Mouse (Mus musculus) embryonic stem cell, embryonic (primary cell): ENCODE data around the gene Krt80.

Source experiments
- CTCF ChIA-PET, 4 experiments: fragments of 300-600 bp in 2 of 4; fragments of 350-600 bp in 2 of 4; sonication (Branson Sonifier 250); formaldehyde crosslinking; loops; one replicate each; lab custom pipeline; 2022; ENCODE audit warnings: inconsistent platforms in 2 of 4; lab: Charles Lee
- POLR2A ChIA-PET, 4 experiments: fragments of 300-600 bp in 2 of 4; fragments of 350-600 bp in 2 of 4; sonication (Branson Sonifier 250); formaldehyde crosslinking; loops; one replicate each; lab custom pipeline; 2022; ENCODE audit warnings: antibody characterized with exemption in 4 of 4, inconsistent platforms in 1 of 4; lab: Charles Lee

Krt80 gene

GRCm38 (mm10) chr15:101366482-101366881, 3.5 kb downstream of the Krt80 start:
- ChIA-PET POLR2A (interaction anchor here in 1 of 4 experiments (0.6 to 3.8 kb wide), 3 partner anchors 16 to 100 kb away, joined by 3 to 14 read pairs (median 5); no protein-coding TSS in a partner anchor), CTCF (interaction anchor here in 1 of 4 experiments (0.6 kb wide), 1 partner anchor 28 kb away, joined by 4 read pairs; no protein-coding TSS in a partner anchor)

GRCm38 (mm10) chr15:101365721-101366120, 4.2 kb downstream of the Krt80 start:
- ChIA-PET POLR2A (interaction anchor here in 2 of 4 experiments (1.1 to 3.8 kb wide), 4 partner anchors 10 to 49 kb away, joined by 3 to 14 read pairs (median 6); no protein-coding TSS in a partner anchor), CTCF (interaction anchor here in 3 of 4 experiments (0.5 to 1.2 kb wide), 3 partner anchors 22 to 134 kb away, joined by 3 to 8 read pairs (median 6); no protein-coding TSS in a partner anchor)

- CTCF ChIA-PET: interaction anchor here in 3 of 4 experiments (0.5 to 3.0 kb wide), 5 partner anchors 14 to 751 kb away, joined by 3 to 8 read pairs (median 6); no protein-coding TSS in a partner anchor
- POLR2A ChIA-PET: interaction anchor here in 2 of 4 experiments (1.1 to 3.8 kb wide), 4 partner anchors 11 to 50 kb away, joined by 3 to 14 read pairs (median 6); no protein-coding TSS in a partner anchor
Measured at GRCm38 (mm10) chr15:101364891-101365671, 4.9 kb downstream of the Krt80 start.

DNA sequence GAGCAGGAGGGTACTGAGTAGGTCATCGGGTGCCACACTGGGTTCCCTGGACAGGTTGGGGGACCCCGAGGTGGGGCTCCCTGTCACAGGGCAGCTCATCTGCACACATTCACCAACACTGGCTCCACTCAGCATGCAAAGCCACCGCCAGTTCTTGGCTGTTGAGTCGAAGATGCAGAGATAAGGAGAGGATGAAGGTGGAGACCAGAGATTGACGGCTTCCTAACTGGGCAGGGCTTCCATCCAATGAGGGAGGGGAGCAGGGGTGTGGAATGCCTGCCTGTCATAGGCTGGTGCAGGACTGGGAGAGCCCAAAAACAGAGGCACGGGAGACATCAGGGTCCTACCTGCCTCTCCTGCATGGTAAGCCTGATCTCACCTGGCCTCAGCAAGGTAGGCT, 5.5 kb downstream of the Krt80 start:
- CTCF ChIA-PET: interaction anchor here in 2 of 4 experiments (1.2 to 3.0 kb wide), 2 partner anchors 13 to 89 kb away, joined by 3 to 6 read pairs; no protein-coding TSS in a partner anchor
- POLR2A ChIA-PET: interaction anchor here in 2 of 4 experiments (1.1 to 3.8 kb wide), 3 partner anchors 11 to 32 kb away, joined by 3 to 14 read pairs (median 7); no protein-coding TSS in a partner anchor

DNA sequence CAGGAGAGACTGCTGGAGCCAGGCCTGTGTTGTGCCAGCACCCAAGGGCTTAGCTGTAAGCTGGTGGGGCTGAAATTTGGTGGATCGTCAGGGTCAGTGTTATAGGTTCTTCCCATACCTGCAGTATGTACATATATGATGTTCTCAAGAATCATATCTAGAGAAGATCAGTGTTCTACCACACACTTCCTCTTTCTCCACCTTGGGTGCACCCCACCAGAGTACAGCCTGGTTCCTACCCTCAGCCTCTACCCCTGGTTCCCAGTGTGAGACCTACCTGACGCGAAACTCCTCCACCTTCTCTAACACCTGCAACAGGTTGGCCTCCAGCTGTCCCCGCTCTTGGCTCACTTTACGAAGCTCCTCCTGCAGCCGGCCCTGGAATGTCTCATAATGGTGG, 6.0 kb downstream of the Krt80 start:
- CTCF ChIA-PET: interaction anchor here in 1 of 4 experiments (3.0 kb wide), 1 partner anchor 13 kb away, joined by 6 read pairs; no protein-coding TSS in a partner anchor

GRCm38 (mm10) chr15:101362393-101363010, 7.5 kb downstream of the Krt80 start:
- POLR2A ChIA-PET: interaction anchor here in 3 of 4 experiments (0.6 to 1.3 kb wide), 4 partner anchors 9 to 187 kb away, joined by 3 to 6 read pairs (median 5); no protein-coding TSS in a partner anchor

More for the DNA sequence above, 6.0 kb downstream of the Krt80 start:
- POLR2A ChIA-PET: interaction anchor here in 1 of 4 experiments (3.8 kb wide), 1 partner anchor 14 kb away, joined by 14 read pairs; no protein-coding TSS in a partner anchor

DNA sequence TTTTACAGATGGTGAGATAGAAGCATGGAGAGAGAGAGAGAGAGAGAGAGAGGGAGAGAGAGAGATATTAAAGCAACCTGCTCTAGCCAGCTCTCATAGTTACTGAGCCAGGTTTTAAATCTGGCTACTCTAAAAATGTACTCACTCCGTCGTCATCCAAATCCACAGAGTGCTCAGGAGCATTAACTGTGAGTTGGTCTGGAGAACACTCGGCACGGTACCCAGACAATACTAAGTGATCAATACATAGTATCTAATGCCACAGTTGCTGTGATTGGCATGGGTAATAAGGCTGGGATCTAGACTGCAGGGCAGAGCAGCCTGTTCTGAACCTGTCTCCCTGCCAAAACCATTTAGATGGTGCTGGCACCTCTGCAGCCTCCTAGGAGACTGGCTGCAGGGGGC, 14.6 kb downstream of the Krt80 start:
- POLR2A ChIA-PET: no interaction called here
- CTCF ChIA-PET: no interaction called here

More at GRCm38 (mm10) chr15:101362393-101363010, 7.5 kb downstream of the Krt80 start:
- CTCF ChIA-PET: interaction anchor here in 3 of 4 experiments (0.5 to 3.0 kb wide), 13 partner anchors 10 to 1922 kb away, joined by 3 to 14 read pairs (median 3); no protein-coding TSS in a partner anchor

DNA sequence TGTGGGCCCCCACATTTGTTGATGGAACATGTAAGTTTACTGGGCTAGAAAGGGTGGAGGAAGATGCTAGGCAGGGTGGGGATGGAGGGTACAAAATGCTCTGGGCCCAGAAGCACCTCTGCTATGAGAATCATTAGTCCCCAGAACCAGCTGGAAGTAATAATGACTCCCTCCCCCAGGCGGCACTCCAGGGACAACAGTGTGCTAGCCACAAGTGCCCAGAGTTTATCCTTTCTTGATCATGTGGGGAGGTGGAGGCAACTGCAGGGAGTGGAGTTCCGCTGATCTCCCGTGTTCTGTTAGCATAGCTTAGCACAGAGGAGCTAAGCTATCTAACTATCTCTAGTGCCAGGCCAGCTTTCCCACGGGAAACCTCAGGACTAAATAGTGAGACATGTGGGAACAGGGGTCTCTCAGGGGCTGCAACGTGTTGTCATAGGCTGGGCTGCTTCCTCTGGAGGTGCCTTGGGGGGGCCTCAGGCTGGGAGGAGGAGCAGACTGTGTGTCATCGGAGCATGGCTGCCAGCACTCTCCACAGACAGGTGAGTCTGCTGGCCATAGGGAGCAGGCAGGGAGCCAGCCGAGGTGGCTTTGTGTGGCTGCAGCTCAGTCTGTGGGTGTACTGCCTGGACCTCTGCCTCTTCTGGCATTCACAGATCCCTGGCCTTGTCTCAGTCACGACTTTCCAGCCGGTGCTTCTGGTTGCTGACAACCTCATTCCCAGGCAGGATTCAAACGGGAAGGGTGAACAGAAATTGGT, 17.1 kb downstream of the Krt80 start:
- POLR2A ChIA-PET: no interaction called here
- CTCF ChIA-PET: interaction anchor here in 3 of 4 experiments (0.6 to 2.1 kb wide), 6 partner anchors 11 to 631 kb away, joined by 3 to 9 read pairs (median 6); no protein-coding TSS in a partner anchor

DNA sequence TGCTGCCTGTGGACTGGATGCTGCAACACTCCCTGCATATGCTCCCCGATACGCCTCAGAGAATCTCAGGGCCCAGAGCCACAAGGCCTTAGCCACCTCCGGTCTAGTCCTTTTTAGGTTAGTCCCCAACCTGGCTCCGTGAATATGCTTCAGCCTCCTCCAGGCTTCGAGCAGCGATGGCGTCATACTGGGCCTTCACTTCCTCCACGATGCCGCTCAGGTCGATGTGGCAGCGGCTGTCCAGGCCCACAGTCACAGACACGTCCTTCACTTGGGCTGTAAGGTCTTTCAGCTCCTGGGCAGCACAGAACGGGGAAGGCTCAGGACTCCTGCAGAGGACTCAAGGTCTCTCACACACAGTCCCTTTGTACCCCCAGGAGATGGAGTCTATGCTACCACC, 17.9 kb downstream of the Krt80 start:
- CTCF ChIA-PET: interaction anchor here in 3 of 4 experiments (0.6 to 2.1 kb wide), 7 partner anchors 10 to 632 kb away, joined by 3 to 9 read pairs (median 4); no protein-coding TSS in a partner anchor
- POLR2A ChIA-PET: interaction anchor here in 1 of 4 experiments (1.0 to 3.0 kb wide), 2 partner anchors 10 to 13 kb away, joined by 4 to 14 read pairs; no protein-coding TSS in a partner anchor

DNA sequence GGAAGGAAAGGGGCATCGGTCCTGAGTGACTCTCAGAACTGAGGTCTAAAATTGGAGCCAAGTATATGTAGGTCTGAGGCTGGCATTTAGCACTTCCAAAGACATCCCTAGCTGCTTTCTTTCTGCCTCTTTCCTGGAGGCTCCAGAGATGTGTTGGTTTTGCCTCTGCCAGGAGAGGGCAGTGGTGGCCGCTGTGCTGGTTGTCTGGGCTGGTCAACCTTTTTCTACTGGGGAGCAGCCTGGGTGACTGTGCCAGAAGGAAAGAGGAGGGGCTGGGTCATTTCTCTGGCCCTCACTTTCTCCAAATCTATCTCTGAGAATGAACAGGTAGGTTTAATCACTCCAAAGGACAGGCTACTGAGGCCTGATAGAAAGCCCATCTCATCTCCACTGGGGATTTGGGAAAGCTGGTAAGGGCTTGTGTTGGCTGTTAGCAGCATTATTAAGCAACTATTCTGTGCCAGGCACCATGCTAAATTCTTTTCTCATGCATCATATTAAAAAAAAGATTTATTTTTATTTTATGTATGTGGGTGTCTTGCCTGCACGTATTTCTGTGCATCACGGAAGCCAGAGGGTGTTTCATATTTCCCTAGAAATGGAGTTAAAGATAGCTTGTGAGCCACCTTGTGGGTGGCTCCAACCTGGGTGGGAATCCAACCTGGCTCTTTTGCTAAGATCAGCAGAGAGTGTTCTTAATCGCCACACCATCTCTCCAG, 28.0 kb downstream of the Krt80 start:
- CTCF ChIA-PET: interaction anchor here (0.6 to 4.8 kb wide), 62 partner anchors 9 to 723 kb away, joined by 3 to 57 read pairs (median 4); partner anchors contain the start of genes Krt80 (in 1 of the 4), Krt81 (in 1 of the 4) and Krt86 (in 1 of the 4)

DNA sequence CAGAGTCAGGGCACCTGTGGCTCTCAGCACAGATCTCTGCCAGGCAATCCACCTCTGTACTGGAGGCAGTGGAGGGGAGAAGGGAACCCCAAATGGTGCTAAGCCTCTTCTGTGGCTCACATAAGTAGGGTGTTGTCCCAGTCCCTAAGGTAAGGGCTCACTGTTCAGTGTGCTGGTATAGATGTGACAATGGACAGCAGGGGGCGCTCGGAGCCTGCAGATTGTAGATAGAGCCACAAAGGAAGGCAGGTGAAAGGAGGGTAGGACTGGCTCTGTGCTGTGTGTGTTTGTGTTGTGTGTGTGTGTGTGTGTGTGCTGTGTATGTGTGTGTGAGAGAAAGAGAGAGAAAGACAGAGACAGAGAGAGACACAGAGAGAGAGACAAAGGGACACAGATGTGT, 30.4 kb downstream of the Krt80 start:
- CTCF ChIA-PET: interaction anchor here (0.5 to 4.8 kb wide), 12 partner anchors 10 to 645 kb away, joined by 3 to 57 read pairs (median 4); no protein-coding TSS in a partner anchor
- POLR2A ChIA-PET: no interaction called here

More for the DNA sequence above, 28.0 kb downstream of the Krt80 start:
- POLR2A ChIA-PET: interaction anchor here in 3 of 4 experiments (0.5 to 1.4 kb wide), 5 partner anchors 9 to 642 kb away, joined by 3 read pairs; no protein-coding TSS in a partner anchor

- POLR2A ChIA-PET: no interaction called here
- CTCF ChIA-PET: interaction anchor here in 2 of 4 experiments (0.8 to 3.2 kb wide), 6 partner anchors 49 to 646 kb away, joined by 3 to 18 read pairs (median 4); no protein-coding TSS in a partner anchor
Measured at GRCm38 (mm10) chr15:101338359-101338758, 31.6 kb downstream of the Krt80 start.

DNA sequence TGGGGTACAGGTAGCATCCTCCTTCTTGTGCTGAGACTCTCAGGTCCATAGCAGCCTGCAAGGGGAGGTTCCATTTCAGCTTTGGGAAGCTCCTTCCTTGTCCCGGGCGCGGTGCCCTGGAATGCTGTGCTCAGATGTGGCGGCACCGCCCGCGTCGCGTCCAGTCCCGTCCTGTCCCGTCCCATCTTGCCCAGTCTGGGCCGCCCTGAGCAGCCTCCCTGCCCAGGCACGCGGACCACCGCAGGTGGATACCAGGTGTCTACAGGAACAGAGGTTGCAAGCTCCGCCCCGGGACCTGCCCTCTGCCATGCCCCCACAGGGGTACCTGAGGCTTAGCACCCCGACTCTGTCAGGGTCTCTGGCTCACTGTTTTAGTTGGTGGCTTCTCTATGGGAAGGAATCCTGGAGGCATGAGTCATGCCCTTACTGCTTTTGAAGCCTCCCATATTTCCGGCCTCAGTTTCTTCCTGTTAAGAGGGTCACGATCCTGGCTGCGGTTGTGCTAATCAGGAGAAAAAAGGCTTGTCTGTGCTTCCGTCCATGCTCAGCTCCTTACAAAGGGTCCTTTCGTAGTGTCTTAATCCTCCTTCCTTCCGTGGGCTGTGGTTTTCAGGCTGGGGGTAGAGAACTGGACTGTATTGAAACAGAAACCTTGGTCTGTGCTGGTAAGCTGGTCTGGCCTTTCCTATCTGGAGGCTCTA, 33.3 kb downstream of the Krt80 start:
- ChIA-PET POLR2A (interaction anchor here in 1 of 4 experiments (0.8 to 1.8 kb wide), 2 partner anchors 10 to 436 kb away, joined by 3 to 5 read pairs; no protein-coding TSS in a partner anchor), CTCF (interaction anchor here (0.6 to 3.2 kb wide), 16 partner anchors 9 to 1956 kb away, joined by 3 to 18 read pairs (median 5); no protein-coding TSS in a partner anchor)

DNA sequence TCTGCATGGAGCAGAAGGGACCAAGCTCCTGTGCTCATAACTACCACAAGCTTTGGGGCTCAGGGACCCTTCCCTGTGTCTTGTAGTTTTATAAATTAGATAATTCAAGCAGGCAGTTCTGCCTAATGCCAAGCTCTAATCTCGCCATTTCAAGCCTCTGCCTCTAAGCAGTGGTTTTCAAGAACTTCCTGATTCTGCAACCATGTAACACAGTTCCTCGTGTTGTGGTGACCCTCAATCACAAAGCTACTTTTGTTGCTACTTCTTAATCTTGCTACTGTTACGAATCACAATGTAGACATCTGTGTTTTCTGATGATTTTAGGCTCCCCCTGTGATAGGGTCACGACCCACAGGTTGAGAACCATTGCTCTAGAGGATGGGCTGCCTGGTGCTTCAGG, 36.3 kb downstream of the Krt80 start:
- CTCF ChIA-PET: interaction anchor here in 3 of 4 experiments (0.8 to 8.2 kb wide), 5 partner anchors 9 to 650 kb away, joined by 3 to 91 read pairs (median 3); no protein-coding TSS in a partner anchor
- POLR2A ChIA-PET: no interaction called here

DNA sequence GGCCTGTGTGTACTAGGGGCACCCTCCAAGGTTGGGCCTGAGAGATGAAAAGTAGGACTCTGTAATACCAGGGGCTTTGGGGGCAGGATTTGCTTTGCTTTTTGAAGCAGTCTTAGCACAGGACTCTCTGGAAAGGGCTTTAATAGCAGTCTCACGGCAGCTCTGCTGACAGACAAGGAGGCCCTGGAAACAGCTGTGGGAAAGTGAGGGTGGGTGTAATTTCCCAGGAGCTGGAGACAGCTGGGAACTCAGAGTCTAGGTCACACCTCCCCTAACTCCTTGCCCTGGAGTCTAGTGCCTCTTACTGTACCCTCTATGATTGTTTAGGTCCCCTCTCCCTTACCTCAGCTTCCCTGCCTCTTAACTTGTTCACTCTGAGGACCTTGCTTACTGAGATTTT, 36.8 kb downstream of the Krt80 start:
- ChIA-PET CTCF (interaction anchor here in 2 of 4 experiments (0.6 to 8.2 kb wide), 4 partner anchors 9 to 651 kb away, joined by 3 to 91 read pairs (median 7); no protein-coding TSS in a partner anchor), POLR2A (no interaction called here)
